Mouse (Mus musculus) embryo, embryonic 10 days (tissue): ENCODE results near the gene Gpr137.

Source experiments
- DNase-seq: peaks from one replicate; pipeline ENCODE4 v3.0.0-alpha.2; 2015; ENCODE audit warnings: low spot score

Gene Gpr137

DNA sequence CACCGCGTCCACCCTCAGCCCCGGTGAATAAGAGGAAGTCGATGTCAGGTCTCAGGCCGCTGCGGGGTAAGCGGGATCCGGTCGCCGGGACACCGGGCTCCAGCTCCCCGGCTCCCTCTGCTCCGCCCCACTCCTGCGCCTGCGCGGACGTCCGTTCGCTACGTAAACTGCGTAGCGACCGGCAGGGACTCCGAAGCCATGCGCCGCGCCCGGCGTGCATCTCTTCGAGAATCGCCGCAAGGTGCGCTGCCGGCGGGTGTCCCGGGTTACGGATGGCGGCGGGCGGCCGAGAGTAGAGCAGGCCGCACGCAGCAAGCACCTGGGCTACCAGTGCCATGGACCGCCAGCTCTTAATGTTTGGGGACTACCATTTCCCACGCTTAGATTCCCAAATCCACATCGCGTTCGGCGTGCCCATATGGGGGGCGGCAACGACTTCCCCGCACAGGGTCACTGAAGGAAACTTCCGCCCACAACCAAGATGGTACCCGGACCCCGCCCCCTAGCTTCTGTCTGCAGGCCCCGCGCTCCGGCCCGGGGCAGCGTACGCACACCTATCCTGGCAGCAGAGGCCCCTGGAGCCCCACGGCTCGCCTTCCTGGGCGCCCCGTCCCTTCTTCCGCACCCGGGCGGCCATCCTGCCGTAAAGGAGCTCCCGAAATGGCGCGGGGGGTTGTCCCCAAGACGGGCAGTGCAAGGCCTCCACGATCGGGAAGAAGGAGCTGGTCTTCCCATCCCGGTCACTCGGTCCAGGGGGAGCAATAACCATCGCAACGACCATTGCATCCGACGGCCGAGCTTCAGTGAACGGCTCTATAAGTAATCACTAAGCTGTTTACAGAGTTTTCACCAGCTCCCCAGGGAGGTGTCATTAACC is 670 bp downstream of the Gpr137 start, which contains the start of gene Bad:
Gene Bad, plus strand, starts transcription at position 490 of the 877 bp plus-strand sequence.
- DNase-seq = peak; percentile 97

GRCm38 (mm10) chr19:6940396-6941351 is 1.6 kb downstream of the Gpr137 start:
- DNase-seq = no peak

- no peak for DNase-seq
Measured at GRCm38 (mm10) chr19:6939106-6940002, 2.9 kb downstream of the Gpr137 start.

DNA sequence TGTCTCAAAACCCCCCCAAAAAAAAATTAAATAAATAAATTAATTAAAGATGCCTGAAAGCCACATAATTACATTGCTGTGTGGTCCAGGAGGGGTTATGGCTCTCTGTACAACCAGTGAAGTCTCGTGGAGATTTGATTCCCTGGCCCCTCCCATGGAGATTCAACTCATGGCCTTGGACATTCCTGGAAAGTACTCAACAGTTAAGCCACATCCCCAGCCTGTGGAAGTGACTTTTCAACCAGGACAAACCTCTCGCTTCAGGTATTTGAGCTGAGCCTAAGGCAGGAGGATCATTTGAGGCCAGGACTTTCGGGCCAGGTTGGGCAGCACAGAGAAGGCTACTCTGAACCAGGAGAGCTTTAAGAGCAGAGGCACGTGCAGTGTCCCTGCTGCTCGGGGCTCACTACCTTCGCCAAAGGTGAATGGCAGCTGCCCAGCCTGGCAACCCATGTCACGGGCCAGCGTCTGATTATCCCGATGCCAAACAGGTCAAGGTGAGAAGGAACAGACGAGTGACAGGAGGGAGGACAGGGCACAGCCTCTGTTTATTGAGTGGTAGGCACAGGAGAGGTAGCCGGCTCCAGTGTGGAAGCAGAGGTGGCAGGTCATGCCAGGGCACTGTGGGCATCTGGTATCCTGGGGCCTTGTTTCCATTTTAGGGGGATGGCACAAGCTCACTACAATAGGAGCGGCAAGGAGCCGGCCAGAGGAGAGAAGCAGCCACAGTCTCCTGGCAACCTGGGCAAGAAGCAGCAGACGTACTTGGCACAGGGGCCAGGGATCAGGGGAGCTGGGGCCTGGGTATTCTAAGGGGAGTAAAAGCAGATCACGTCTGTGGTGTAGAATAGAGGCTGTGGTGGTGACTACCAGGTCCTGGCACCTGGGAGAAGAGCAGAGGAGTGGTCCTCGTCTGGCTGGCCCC is 4.5 kb downstream of the Gpr137 start:
- no peak for DNase-seq

- DNase-seq = no peak
Measured at GRCm38 (mm10) chr19:6936299-6936698, 6.0 kb downstream of the Gpr137 start.

GRCm38 (mm10) chr19:6934195-6934977 is 7.9 kb downstream of the Gpr137 start, which contains the start of gene Kcnk4:
Gene Kcnk4 (minus strand): TSS chr19:6934515.
- DNase-seq = no peak

DNA sequence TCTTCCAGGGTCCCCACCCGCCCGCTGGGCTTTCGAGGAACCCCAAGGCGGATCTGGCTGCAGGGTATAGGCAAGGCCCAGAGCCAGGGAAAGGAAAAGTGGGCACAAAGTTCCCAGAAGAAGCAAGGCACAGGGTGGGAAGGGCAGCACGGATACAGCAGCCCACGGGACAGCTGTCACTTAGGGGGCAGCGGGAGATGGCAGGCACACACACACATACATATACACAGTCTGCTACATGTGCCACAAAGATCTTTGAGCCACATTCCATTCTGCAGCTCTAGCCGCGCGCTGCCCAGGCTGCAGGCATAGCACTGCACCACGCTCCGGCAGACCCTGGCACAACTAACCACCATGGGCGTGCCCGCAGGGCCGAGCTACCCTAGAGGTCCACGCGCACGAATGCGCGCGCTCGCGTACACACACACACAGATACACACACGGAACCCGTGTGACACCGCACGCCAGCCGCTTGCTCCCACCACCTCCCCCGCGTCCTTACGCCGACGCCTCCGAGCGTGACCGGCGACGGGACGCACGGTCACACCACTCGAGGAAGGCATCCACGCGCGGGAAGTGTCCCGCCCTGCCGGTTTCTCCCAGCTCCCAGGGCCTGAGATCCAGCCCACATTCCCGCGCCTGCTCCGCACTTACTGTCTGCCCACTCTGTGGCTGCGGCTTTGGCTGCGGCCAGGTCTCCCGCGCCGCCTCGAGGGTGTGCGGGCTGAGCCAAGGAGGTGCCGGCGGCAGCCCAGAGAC is 8.7 kb downstream of the Gpr137 start:
- DNase-seq = no peak

- DNase-seq = no peak
Measured at GRCm38 (mm10) chr19:6933102-6933435, 9.2 kb downstream of the Gpr137 start.

DNA sequence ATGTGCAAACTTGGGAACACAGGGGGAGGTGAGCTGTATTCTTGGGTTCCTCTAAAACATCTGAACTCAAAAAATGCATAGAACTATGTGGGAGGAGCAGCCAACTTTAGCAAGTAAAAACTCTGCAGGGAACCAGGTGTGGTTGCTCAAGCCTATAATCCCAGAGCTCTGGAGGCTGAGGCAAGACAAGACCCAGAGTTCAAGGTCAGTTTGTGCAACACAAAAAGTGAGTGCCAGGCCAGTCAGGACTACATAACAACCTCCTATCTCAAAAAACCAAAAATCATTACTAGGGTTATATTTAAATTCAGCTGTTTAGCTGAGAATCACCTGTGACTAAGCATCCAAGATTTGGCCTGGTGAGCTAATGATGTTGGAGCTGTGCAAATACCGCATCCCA is 10.3 kb downstream of the Gpr137 start:
- DNase-seq = no peak

- no peak for DNase-seq
Measured at GRCm38 (mm10) chr19:6931002-6931401, 11.3 kb downstream of the Gpr137 start.

DNA sequence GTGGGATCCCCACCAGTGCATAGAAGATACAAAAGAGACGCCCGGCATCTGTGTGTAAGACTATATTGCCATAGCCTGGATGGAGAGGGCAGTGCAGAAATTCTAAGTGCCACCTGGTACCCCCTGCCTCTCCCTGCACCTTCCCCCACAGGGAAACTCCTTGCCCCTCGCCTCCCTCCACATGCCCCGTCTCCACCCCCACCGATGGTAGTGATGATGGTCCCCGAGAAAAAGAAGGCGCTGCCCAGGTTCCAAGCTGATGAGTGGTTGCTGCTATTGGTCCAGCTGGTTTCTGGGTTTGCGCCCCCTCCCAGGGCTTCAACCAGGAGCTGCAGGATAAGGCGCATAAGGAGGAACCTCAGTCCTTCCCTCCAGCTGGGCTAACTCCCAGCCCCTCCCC is 14.2 kb downstream of the Gpr137 start:
- DNase-seq = no peak

- DNase-seq = peak; percentile 56
Measured at GRCm38 (mm10) chr19:6926559-6927255, 15.6 kb downstream of the Gpr137 start.

GRCm38 (mm10) chr19:6925611-6926329 is 16.5 kb downstream of the Gpr137 start:
- no peak for DNase-seq

DNA sequence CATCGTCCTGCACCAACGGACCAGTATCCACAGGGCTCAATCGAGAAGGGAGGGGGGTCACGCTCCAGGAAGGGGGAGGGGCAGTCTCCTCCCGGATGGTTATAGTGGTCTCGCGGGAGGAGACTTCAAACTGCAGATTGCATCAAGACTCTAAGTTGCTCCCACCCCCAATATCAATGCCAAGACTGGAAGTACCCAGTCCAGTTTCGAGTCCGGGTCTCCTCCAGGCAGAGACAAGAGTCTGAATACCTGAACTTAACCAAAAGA is 17.0 kb downstream of the Gpr137 start, which contains the start of gene Catsperz:
Gene Catsperz, minus strand, starts transcription at position 74 of the 267 bp plus-strand sequence.
- no peak for DNase-seq

- peak; percentile 91 for DNase-seq
Measured at GRCm38 (mm10) chr19:6924461-6925306, 17.6 kb downstream of the Gpr137 start.

DNA sequence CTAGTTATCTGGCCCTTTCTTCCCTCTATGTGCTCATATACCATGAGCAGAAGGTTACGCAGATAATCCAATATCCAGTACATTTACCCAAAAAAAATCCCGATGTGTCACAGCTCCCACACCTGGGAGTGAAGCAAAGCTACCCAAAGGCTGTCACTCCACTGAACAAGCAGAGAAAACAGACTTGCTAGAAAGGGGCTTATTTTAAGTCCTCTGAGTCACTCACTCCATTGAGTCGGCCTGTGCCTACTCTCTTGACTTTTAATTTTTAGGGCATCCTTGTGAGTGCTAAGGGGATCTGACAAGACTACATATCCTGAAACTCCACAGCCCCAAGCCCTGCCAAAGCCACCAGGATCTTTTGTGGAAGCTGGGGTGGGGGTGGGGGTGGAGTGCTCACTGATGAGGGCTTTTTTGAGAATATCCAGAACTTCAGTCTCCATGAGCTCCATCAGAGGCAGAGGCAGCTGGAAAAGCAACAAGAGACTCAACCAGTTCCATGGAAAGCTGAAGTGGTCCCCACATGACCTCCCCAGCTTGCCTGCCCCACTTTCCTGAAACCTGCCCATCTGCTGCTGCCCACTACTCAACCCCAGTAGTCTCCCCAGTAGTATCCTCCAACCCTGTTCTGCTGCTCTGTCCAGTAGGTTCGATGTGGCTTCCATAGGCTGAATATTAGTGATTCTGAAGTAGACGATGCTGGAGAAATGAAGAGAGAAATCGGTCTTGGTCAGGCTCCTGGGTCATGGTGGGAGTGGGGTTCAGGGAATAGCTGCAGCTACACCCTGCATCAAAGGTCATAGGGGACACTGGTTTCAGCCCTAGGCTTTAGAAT is 19.2 kb downstream of the Gpr137 start:
- DNase-seq = no peak
